Mouse (Mus musculus) hindbrain, embryonic 12.5 days (tissue): ENCODE measurements at regions not wholly inside any gene's neighbourhood (a gene's known extent, or its start where the extent isn't known, plus 50 kb on each side); places are given as distances from the start of the nearest gene placed in this dataset.

Source experiments
- ATAC-seq: fragments of 200-750 bp; cut with Nextera tagmentation; 2 replicates; pipeline ENCODE4 v1.8.0; 2017; ENCODE audit warnings: moderate TSS enrichment; ENCODE audit not compliant: low FRiP score
- H3K27ac ChIP-seq: fragments of 300-500 bp; sonication (generic); 2 replicates; pipeline ENCODE4 v1.5.1; 2016; ENCODE audit warnings: mild to moderate bottlenecking
- H3K27me3 ChIP-seq: fragments of 300-500 bp; sonication (generic); 2 replicates; pipeline ENCODE4 v1.6.1; 2016; ENCODE audit warnings: mild to moderate bottlenecking
- H3K36me3 ChIP-seq: fragments of 300-500 bp; sonication (generic); 2 replicates; pipeline ENCODE4 v1.6.1; 2016; ENCODE audit warnings: mild to moderate bottlenecking
- H3K4me1 ChIP-seq: fragments of 300-500 bp; sonication (generic); 2 replicates; pipeline ENCODE4 v1.6.1; 2016
- H3K4me2 ChIP-seq: fragments of 300-500 bp; sonication (generic); replicated peaks from 2 replicates; pipeline ENCODE4 v1.6.1; 2016; ENCODE audit warnings: mild to moderate bottlenecking
- H3K4me3 ChIP-seq: fragments of 300-500 bp; sonication (generic); 2 replicates; pipeline ENCODE4 v1.5.1; 2016; ENCODE audit warnings: mild to moderate bottlenecking
- H3K9ac ChIP-seq: fragments of 300-500 bp; sonication (generic); 2 replicates; pipeline ENCODE4 v1.6.1; 2016; ENCODE audit warnings: mild to moderate bottlenecking, moderate library complexity
- H3K9me3 ChIP-seq: fragments of 300-500 bp; sonication (generic); replicated peaks from 2 replicates; pipeline ENCODE4 v1.6.1; 2016; ENCODE audit warnings: mild to moderate bottlenecking
- WGBS: fragments of 180-500 bp; shearing (Covaris S2); methylation state at CpG from one replicate; pipeline ENCODE4 v1.1.7; 2016; 5-methylcytosine and 5-hydroxymethylcytosine counted together

DNA sequence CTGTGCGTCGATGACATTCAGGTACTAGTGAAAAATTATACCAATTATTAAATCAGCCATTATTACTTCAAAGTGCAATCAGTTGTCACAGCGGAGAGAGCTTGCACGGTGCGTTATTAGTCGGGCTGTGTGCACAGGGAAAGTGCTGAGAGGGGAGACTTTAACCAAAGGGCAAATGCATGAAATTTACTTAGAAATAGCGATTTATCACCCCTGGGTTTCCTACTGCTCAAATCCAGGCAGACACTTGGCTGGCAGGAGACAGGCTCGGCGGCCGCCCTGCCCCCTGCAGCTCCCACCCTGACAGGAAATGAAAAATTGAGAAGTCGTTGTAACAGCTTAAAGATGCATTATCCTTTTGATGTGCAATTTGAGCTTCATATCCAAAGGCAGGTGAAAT is 145.5 kb upstream of the Mvb12b start:
- Histone ChIP-seq H3K36me3 (no peaks in the 10 kb centered on the region), H3K27ac (peak overlapping the region; percentile 79), H3K4me2 (no peak overlapping the region; the same call in 1 of the 2 replicates), H3K4me3 (no peak overlapping the region), H3K4me1 (peaks cover 35% of the 10 kb centered on the region), H3K27me3 (0 out of 2 replicates have a peak, but pooled peaks cover 3% of the 10 kb centered on the region), H3K9ac (no peak overlapping the region), H3K9me3 (no peaks in the 10 kb centered on the region)
- peak; percentile 36; the same call in 1 of the 2 replicates for ATAC-seq
- 38% methylated on average over 11 of the region's 11 CpGs for WGBS

DNA sequence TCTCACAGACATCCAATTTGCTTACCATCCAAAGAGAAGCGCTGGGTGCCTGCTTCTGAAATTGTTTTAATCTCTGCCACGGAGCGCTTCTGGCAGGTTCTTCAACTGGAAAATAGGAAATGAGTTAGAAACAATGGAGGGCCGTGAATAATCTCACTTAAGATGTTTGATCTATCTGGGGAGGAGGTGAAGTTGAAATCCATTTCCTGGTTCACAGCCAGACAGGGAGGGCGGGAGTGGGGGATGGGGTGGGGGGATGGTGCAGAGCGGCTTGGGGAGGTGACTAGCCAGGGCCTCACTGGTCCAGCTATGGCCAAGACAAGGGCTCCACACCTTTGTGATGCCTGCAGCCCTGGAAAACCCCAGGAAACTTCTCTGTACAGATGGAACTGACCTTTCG is 143.7 kb upstream of the Mvb12b start:
- Histone ChIP-seq H3K36me3 (no peaks in the 10 kb centered on the region), H3K9me3 (no peaks in the 10 kb centered on the region), H3K4me2 (no peak overlapping the region), H3K27me3 (0 out of 2 replicates have a peak, but pooled peaks cover 3% of the 10 kb centered on the region), H3K9ac (no peak overlapping the region), H3K4me1 (peaks cover 52% of the 10 kb centered on the region), H3K27ac (peak overlapping the region; percentile 79), H3K4me3 (no peak overlapping the region)
- ATAC-seq = no peak
- WGBS = 25% methylated on average over 7 of the region's 7 CpGs

DNA sequence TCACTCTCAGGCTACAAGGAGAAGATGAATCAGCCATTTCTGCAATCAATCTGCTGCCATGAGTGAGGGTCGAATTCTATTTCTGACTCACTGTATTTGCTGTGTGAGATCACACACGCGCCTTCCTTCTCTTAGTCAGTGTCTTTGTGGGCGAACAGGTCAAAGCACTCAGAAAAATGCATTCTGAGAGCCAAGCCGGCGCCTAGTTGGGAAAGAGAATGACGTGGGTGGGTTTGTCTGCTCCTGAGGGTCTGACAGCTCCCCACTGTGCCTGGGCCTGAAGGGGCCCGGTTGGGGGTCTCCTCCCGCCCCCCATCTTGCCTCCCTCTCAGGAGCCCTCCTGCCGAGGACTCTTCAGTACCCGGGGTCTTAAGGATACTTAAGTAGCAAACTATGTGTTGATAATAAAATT is 143.3 kb upstream of the Mvb12b start:
- Histone ChIP-seq H3K4me3 (no peak overlapping the region), H3K36me3 (no peaks in the 10 kb centered on the region), H3K27me3 (0 out of 2 replicates have a peak, but pooled peaks cover 3% of the 10 kb centered on the region), H3K4me1 (peaks cover 52% of the 10 kb centered on the region), H3K4me2 (no peak overlapping the region), H3K27ac (peak overlapping the region; percentile 79), H3K9ac (no peak overlapping the region), H3K9me3 (no peaks in the 10 kb centered on the region)
- WGBS = 11% methylated on average over 11 of the region's 11 CpGs
- ATAC-seq = no peak

DNA sequence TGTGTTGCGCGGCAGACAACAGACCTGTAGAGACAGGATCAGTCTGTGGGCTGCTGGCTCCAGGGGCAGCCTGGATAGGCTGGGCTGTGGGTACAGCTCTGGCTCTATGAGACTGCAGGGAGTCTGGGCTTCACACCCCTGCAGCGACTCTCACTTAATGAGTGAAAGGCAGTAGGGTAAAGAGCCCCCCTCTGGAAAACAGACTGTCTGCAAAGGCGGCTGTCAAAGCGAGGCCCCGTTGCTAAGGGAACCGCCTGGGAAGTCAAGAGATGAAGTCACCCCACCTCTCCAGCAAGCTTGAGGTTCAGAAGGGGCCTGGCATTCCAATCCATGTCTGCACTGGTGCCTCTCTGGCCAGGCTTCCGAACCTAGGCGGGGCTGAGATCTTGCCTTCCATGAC is 139.7 kb upstream of the Mvb12b start:
- H3K9me3 ChIP-seq = no peaks in the 10 kb centered on the region
- peaks cover 38% of the 10 kb centered on the region for H3K4me1 ChIP-seq
- 0 out of 2 replicates have a peak, but pooled peaks cover 3% of the 10 kb centered on the region for H3K27me3 ChIP-seq
- H3K4me2 ChIP-seq = 0 out of 2 replicates have a peak overlapping the region, but pooled peaks have one; percentile 2
- peak overlapping the region; percentile 15; the same call in 1 of the 2 replicates for H3K9ac ChIP-seq
- no peaks in the 10 kb centered on the region for H3K36me3 ChIP-seq
- peak; percentile 78 for ATAC-seq
- peak overlapping the region; percentile 42 for H3K27ac ChIP-seq
- no peak overlapping the region for H3K4me3 ChIP-seq
- WGBS = 17% methylated on average over 9 of the region's 9 CpGs

DNA sequence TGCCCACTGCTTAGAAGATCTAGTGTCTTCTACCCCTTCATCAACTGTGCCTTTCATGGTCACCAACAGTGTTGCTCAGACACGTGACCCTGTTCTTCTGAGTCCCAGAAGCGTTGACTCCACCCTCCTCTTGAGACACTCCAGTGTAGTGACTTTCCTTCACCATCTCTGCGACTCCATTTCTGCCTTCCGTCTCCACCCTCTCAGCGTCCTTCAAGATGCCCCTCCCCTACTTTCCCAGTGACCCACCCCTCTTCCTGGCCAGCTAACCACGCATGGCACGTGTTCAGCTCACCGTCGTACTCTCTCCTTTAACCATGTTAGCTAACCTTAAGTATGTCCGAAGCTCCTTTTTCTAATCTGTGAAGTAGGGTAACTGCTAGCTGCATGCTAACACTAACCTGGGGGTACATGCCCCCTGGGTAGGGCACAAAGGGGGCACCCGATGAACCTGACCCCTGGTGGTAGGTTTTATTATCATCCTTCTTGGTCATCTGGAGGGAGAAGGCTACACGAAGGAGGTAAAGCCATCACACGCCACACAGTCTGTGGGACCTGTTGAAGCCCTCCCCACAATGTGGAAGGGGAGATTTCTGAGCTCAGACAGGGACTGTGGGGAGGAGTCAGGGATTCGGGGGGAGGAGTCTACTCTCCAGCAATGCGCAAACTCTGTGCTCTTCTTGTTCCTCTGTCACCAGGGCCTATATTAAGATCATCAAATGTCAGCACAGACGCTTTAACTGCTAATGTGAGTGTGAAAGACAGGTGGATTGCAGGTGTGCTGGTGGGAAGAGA is 139.0 kb upstream of the Mvb12b start:
- peak; percentile 24; the same call in 1 of the 2 replicates for ATAC-seq

DNA sequence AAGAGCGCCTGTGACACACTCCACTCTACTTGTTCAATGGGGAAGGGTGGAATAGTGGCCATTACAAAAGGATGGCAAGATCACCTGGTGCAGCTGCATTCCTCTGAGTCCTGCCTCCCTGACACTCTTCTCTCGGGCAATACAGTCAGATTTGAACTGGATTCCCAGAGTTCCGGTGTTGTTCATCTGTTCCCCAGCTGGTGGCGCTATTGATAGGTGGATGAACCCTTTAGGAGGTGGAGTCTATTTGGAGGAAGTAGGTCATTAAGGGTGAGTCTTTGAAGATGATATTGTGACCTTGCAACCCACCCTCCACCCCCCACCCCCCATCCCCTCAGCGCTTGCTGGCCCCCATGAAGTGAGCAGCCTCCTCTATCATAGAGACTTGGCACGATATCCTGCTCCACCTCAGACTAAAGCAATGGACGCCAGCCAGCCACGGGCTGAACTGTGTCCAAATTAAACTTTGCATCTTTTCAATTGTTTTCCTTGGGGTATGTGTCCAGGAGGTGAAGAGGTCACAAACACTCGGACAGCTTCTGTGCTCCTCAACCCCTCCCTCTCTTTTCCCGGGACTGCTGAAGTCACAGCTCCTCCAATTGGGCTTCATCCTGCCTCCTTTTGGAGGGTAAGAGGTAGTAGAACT is 138.1 kb upstream of the Mvb12b start:
- H3K4me2 ChIP-seq = no peak overlapping the region
- H3K27me3 ChIP-seq = 0 out of 2 replicates have a peak, but pooled peaks cover 3% of the 10 kb centered on the region
- no peak for ATAC-seq
- H3K9ac ChIP-seq = no peak overlapping the region
- WGBS = 60% methylated on average over 10 of the region's 10 CpGs
- no peak overlapping the region for H3K4me3 ChIP-seq
- H3K4me1 ChIP-seq = peaks cover 24% of the 10 kb centered on the region
- peaks cover 5% of the 10 kb centered on the region; the same call in 1 of the 2 replicates for H3K9me3 ChIP-seq
- H3K27ac ChIP-seq = no peak overlapping the region
- no peaks in the 10 kb centered on the region for H3K36me3 ChIP-seq

More for the DNA sequence above, 139.0 kb upstream of the Mvb12b start:
- H3K9ac ChIP-seq = peak overlapping the region; percentile 15; the same call in 1 of the 2 replicates
- peaks cover 3% of the 10 kb centered on the region; the same call in 1 of the 2 replicates for H3K9me3 ChIP-seq
- 74% methylated on average over 16 of the region's 16 CpGs for WGBS
- 0 out of 2 replicates have a peak overlapping the region, but pooled peaks have one; percentile 2 for H3K4me2 ChIP-seq
- H3K27me3 ChIP-seq = 0 out of 2 replicates have a peak, but pooled peaks cover 3% of the 10 kb centered on the region
- no peak overlapping the region for H3K4me3 ChIP-seq
- peaks cover 33% of the 10 kb centered on the region for H3K4me1 ChIP-seq
- H3K27ac ChIP-seq = peak overlapping the region; percentile 42
- no peaks in the 10 kb centered on the region for H3K36me3 ChIP-seq

DNA sequence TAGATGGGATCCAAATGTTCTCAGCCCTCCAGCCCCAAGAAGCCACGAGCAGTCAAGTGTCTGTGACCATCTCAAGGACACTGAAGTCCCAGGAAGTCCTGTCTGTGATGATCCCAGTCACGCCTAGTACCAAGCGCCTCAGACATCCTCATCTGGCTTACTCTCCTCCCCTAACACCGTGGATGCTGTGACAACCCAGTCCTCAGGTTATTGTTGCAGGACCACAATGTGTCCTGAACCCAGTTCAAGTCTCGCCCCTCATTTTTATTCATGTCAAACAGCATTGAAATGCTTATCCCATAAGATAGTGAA is 129.4 kb upstream of the Mvb12b start:
- WGBS = 68% methylated on average over 5 of the region's 5 CpGs

DNA sequence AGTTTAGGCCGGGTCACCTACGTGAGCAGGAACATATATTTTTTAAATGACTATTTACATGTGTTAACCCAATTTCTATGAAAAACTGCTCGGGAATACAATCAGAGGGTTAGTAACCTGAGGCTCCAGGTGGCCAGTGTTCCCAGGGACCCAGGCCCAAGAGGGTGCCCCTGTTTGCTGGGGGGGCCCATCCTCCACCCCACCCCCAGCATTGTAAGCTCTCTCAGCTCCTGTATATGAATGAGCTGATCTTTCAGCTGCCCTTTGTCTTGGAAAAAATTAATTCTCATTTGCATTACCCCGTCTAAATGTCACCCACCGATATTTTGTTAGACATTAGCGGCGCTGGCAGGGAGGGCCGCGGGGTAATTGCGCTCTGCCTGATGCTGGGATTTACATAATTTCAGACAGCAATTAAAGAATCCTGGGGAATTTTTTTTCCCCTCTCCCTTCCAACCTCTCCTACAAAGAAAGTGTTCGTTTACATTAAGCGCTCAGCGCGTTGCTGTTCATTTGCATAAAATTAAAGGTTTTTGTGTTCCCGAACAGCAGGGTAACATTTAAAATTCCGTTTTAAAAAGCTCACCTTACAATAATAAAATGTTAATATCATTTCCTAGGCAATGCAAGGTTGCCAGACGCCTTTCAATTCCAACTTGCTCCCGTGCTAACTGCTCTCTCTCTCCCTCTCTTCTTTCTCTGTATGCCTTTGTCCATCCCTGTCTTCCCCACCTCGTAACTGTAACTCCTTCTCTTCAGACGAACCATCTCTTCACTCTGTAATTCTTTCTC is 128.8 kb upstream of the Mvb12b start:
- peak; percentile 73 for ATAC-seq
- Histone ChIP-seq H3K4me3 (no peak overlapping the region), H3K36me3 (no peaks in the 10 kb centered on the region), H3K27ac (peak overlapping the region; percentile 86), H3K4me1 (peaks cover 25% of the 10 kb centered on the region), H3K27me3 (no peaks in the 10 kb centered on the region), H3K4me2 (0 out of 2 replicates have a peak overlapping the region, but pooled peaks have one; percentile 9), H3K9ac (no peak overlapping the region), H3K9me3 (no peaks in the 10 kb centered on the region)
- 33% methylated on average over 19 of the region's 20 CpGs for WGBS

More for the DNA sequence above, 129.4 kb upstream of the Mvb12b start:
- H3K4me3 ChIP-seq = no peak overlapping the region
- peak overlapping the region; percentile 86 for H3K27ac ChIP-seq
- no peaks in the 10 kb centered on the region for H3K27me3 ChIP-seq
- H3K36me3 ChIP-seq = no peaks in the 10 kb centered on the region
- peaks cover 25% of the 10 kb centered on the region for H3K4me1 ChIP-seq
- H3K9me3 ChIP-seq = peaks cover 5% of the 10 kb centered on the region; the same call in 1 of the 2 replicates
- H3K9ac ChIP-seq = no peak overlapping the region
- no peak for ATAC-seq
- no peak overlapping the region for H3K4me2 ChIP-seq

DNA sequence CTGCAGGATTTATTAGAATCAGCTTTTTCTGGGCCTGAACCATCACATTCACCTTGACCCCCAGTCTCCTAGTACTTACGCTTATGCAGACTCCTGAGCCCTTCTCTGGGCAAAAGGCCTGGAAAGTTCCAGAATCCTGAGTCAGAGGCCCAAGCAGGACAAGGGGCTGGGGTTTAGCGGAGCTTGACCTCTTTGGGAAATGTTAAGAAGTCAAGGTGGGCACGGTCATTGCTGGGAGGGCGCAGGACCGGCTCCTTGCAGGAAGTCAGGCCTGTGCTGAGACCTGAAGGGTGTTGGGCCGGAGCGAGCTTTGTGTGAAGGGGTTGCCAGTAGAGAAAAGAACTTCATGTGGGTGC is 127.9 kb upstream of the Mvb12b start:
- Histone ChIP-seq H3K36me3 (no peaks in the 10 kb centered on the region), H3K27ac (peak overlapping the region; percentile 86; the same call in 1 of the 2 replicates), H3K4me3 (no peak overlapping the region), H3K9me3 (no peaks in the 10 kb centered on the region), H3K4me1 (peaks cover 25% of the 10 kb centered on the region), H3K4me2 (no peak overlapping the region), H3K9ac (no peak overlapping the region), H3K27me3 (no peaks in the 10 kb centered on the region)
- no peak for ATAC-seq
- WGBS = 86% methylated on average over 7 of the region's 7 CpGs

DNA sequence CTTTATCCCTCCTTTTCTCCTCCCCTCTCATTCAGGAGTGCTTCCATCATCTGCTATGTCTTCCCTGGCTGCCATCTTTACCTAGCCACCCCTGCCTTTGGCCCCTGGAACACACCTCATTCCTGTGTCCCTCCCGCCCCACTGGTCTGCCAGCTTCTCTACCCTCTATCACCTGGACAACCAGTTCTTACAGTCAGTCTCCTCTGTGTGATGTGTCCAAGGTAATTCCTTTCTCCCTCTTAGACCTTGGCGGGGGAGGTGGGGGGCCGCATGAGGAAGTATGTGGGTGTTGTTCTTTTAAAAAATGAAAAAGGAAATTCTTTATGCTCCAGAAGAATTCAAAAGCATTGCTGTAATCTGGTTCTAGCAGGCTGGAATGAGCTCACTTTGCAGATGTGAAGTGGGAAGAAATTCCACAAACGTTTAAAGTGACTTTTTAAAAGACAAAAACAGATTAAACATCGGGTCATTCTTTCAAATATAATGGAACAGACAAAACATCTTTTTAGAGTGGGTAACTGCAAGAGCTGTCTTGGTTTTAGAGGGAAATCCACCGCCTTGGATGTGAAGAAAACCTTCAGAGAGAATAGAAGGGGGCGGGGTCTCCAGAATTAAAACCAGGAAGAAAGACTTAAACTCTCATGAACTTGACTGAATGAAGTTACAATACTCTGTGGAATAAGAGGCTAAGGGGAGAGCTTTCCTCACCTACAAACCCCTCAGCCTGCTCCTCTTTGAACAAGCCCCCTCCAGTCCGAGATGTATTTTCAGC is 127.3 kb upstream of the Mvb12b start:
- Histone ChIP-seq H3K9ac (no peak overlapping the region), H3K27ac (peak overlapping the region; percentile 86; the same call in 1 of the 2 replicates), H3K27me3 (no peaks in the 10 kb centered on the region), H3K4me1 (peaks cover 25% of the 10 kb centered on the region), H3K36me3 (no peaks in the 10 kb centered on the region), H3K4me3 (no peak overlapping the region), H3K9me3 (no peaks in the 10 kb centered on the region), H3K4me2 (no peak overlapping the region)
- WGBS = 75% methylated on average over 8 of the region's 8 CpGs
- ATAC-seq = no peak

DNA sequence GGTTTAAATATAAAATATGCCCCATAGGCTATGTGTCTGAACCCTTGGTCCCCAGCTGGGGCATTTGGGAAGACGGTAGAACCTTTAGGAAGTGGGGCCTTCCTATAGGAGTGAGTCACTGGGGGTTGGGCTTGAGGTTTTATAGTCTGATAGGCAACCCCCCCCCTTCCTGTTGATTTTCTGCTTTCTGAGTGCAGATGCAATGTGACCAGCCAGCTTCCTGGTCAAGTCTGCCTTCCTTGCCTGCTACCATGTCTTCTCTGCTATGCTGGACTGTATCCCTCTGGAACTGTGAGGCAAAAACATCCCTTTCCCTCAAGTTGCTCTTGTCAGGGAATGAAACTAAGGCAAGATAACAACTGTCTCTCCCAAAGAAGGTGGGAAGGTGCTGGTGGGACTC is 122.4 kb upstream of the Mvb12b start:
- H3K4me1 ChIP-seq = peaks cover 5% of the 10 kb centered on the region; the same call in 1 of the 2 replicates
- no peak overlapping the region for H3K27ac ChIP-seq
- no peak overlapping the region for H3K9ac ChIP-seq
- no peak for ATAC-seq
- no peaks in the 10 kb centered on the region for H3K9me3 ChIP-seq
- no peak overlapping the region for H3K4me3 ChIP-seq
- no peaks in the 10 kb centered on the region for H3K27me3 ChIP-seq
- 73% methylated on average over 1 of the region's 1 CpGs for WGBS
- no peaks in the 10 kb centered on the region for H3K36me3 ChIP-seq
- no peak overlapping the region for H3K4me2 ChIP-seq
